Mouse (Mus musculus): ENCODE results near the gene Ubc. TPM values are rescaled to one million over a fixed set of nuclear protein-coding genes. Genes with fewer than 3 reads are reported as not detected.

The Ubc gene
- total RNA-seq, 2 experiments from 2014 or later = 172 to 293 TPM

DNA sequence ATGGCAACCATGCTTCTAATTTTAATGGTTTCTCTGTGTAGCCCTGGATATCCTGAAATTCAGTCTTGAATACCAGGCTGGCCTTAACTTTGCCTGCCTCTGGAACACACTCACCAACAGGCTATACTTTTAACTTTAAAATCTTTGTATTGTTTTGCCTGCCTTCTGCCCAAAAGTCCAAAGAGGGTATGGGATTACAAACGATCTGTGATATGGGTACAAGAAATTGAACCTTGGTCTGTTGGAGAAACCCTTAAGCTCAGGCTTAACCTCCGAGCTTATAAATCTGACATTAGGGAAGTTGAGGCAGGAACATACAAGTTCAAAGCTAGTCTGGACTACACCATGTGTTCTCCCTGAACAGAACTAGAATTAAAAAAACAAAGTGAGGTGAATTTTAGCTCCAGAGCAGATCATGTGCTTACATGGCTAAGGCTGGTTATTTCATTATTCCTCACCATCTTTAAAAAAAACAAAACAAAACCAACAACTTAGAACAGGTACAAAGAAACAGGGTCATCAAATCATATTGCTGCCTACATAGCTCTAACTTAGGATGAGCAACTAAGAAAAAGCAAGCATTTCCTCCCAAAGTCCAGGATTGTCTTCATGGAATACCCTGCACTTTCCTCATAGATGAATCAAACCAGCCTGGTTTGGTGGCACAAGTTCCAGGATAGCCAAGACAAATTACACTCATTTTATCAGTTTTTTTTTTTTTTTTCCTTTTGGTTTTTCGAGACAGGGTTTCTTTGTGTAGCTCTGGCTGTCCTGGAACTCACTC is 6.2 kb downstream of the Ubc start:
- no peak for ATAC-seq (replicated peaks; ENCODE audit: poor library complexity)

DNA sequence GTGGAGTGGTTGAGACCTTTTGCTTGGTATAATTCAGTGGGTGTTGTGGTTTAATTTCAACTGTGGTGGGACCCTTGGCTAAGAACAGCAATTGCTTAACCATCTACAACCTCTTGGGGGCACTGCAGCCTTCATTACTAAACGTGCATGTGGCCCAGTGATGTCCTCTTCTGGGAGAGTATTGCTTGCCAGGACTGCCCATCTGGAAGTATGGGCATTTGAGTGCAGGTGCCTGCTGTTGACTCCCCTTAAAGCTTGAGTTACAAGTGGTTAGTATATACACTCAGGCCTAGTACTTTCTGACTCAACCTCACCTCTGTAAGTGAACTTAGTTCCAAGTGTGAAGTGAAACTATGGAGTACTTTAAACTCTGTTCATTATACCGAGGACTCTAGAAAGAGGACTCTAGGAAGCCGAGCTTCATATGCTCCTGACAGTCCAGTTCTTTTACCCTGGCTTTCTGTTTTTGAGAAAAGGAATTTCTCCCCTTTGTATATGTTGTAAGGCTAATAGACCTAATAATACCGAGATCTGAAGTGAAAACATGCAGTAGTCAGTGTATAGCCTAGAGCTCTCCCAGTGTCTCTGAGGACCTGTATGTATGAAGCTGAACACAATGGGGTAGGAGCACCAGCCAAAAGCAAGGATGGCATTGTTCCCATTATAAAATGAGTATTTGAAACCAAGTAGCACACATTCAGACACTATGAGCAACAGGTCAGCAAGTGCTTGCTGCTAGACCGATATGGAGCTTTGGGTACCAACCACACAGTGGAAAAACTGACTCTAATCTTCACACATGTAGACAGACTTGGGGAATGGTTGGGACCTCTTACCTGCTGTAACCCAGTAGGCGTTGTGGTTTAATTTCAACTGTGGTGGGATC is 7.1 kb downstream of the Ubc start:
- ATAC-seq (replicated peaks; ENCODE audit: poor library complexity) = peak; percentile 91

DNA sequence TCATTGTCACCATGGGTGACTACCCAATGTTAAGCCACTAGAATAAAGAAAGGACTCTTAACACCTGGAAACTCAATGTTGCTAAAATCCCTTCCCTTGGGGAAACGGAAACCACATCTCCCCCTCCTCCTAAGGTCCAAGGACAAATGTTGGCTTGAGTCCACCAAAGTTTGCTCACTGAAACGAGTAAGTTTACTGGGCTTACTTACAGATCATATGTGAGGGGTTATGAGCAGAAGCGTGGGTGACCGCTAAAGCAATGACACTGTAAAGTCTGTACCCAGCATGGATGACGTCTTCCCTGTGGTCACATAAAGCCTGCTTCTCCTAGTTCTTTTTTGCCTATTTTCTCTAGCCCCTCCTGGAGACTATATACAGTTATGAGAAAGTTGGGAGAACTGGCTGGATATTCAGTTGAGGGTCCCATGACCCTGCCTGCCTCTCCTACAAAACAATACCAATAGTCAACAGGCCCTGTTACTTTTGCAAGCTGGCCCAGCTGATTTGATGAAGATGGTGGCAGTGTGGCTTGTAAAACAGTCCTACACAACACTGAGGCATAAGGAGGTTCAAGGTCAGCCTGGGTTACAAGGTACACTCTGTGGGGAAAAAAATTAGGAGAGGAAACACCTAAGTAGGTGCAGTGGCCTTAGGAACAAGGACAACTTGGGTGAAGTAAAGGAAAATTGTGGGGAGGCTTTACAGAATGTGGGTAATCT is 7.9 kb downstream of the Ubc start:
- 0 out of 2 replicates have a peak, but pooled peaks have one; percentile 1 for ATAC-seq (replicated peaks; ENCODE audit: poor library complexity)

DNA sequence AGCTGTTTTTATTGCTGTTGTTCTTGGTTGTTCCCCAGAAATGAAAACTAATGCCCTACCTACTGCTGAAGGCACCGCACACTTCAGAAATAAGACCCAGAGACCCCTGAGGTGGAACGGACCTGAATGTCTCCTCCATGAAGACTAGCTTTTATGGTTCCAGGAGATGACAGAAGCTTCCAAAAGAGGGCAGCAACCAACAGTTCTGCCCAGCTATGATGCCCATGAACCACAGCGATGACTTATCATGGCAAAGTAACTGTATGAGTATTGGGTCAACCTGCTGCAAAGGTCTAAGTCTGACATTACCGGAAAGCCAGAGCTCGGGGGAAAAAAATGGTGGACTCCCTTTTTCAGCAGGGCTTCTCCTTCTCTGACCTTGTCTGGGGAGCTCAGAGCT is 11.1 kb downstream of the Ubc start:
- ATAC-seq (replicated peaks; ENCODE audit: poor library complexity) = peak; percentile 50

DNA sequence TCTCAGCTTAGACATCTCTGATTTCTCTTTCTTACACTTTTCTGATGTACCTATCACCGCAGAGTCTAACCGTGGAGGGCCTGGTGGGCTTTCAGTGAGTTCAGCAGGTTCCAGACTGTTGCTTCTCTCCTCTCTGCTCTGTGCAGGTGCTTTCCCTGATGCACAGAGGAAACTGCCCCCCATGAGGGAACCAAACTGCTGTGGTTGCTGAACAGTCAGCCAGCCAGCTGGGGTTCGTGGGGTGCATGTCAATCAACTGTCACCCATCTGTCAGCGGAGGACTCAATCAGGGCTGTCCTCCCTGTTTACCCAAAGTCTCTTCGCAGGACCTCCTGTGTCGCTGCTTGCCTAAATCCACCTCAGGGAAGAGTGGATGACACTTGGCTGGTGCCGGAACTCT is 12.8 kb downstream of the Ubc start:
- no peak for ATAC-seq (replicated peaks; ENCODE audit: poor library complexity)

DNA sequence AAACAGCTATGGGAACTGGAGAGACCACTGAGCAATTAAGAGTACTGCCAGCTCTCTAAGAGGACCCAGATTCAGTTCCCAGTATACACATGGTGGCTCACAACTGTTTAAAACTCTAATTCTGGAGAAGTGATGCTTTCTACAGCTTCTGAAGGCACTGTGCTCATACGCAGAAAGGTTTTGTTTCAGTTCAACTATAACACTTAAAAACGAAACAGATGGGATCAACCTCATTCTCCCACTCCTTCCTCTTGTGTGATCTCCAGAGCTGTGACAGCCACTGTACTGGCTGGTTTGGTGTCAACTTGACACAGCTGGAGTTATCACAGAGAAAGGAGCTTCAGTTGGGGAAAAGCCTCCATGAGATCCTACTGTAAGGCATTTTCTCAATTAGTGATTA is 14.1 kb downstream of the Ubc start:
- no peak for ATAC-seq (replicated peaks; ENCODE audit: poor library complexity)

DNA sequence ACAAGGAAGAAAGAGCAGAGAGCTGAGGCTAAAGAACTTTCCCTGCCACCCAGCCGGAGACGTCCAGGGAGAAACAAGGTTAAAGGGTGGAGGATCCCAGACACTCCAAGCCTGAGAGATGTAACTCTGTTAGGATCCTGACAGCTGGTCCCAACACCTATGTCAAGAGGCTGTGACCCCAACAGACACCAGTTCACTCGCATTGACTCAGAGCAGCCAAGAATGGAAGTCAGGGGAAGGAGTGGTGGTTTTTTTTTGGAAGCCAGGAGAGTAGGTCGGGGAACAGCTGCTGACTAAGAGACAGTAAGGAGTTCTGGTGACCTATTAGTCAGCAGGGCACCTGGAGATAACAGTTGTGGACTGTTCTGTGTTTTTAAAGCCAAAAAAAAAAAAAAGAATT is 18.0 kb downstream of the Ubc start:
- no peak for ATAC-seq (replicated peaks; ENCODE audit: poor library complexity)

DNA sequence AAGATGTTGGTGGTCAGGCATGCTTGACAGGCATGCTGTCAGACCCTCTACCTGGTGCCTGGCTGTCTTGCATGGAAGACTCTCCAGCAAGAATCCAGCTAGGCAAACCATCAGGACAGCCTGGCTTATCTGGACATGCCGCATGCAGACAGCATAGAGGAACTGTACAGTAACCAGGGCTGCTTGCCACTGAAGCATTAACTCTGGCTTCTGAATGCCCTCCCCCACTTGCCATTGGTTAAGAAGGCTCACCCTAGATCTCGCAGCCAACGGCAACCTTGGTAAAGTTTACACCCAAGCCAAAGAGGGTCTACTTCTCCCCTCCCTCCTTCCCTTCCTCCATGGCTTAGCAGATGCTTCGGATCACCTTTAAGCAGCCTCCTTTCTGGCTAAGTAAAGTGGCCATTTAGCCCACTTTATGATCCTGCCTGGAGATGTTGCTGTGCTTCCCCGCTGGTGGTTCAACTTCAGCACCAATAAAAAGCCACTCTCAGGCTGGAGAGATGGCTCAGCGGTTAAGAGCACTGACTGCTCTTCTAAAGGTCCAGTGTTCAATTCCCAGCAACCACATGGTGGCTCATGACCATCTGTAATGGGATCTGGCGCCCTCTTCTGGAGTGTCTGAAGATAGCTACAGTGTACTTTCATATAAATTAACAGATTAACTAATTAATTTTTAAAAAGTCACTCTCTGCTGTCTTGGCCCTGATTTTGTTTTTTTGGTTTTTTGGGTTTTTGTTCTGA is 18.9 kb downstream of the Ubc start:
- no peak for ATAC-seq (replicated peaks; ENCODE audit: poor library complexity)

DNA sequence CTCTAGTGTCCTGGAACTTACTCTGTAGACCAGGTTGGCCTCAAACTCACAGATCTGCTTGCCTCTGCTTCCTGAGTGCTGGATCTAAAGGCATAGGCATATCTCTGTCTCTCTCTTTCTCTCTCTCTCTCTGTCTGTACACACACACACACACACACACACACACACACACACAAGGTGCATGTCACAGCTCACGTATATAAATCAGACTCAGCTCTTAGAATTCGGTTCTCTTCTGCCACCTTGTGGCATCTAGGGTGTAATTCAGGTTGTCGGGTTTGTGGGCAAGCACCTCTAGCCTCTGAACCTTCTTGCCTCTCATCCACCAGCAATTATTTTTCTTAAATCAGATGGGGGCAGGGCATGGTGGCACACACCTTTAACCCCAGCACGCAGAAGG is 21.4 kb downstream of the Ubc start:
- peak; percentile 95 for ATAC-seq (replicated peaks; ENCODE audit: poor library complexity)

DNA sequence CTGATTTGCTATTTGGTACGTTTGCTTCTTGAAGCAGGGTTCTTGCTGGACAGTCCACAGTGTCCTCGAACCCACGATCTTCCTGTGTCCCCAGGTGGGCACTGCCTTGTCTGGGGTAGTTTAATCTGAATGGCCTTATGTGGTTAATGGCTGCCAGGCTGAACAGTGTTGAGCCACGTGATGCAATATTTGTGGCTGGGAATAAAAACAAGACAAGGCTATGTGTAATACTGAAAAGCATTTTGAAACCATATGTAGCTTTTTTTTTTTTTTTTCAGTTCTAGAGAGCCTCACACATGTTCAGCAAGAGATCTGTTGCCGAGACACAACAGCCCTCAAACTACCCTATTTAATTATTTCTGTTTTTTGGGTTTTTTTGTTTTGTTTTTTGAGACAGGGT is 21.8 kb downstream of the Ubc start:
- peak; percentile 69 for ATAC-seq (replicated peaks; ENCODE audit: poor library complexity)

DNA sequence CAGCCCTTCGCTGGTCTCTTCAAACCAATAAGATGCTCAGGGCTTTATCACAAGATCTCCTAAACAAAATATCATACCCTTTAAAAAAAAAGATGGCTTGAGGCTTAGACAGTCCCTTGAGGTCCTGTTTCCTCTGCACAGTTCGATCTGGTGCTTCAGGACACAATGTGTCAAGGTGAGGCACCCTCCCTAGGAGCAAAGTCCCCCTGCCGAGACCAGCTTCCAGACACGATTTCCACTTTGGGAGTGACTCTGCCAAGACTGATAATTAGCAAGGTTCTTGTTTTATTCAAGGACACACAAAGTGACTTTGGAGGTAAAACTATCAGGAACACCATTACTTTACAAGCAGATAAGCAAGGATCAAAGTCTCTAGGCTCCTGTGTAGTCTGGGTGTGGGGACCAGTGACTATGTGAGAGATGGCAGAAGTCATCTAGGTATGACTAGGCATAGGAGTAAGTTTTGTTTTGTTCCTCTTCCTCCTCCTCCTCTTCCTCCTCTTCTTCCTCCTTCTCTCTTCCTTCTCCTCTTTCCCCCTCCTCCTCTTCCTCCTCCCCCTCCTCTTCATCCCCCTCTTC is 25.1 kb downstream of the Ubc start:
- ATAC-seq (replicated peaks; ENCODE audit: poor library complexity) = no peak

DNA sequence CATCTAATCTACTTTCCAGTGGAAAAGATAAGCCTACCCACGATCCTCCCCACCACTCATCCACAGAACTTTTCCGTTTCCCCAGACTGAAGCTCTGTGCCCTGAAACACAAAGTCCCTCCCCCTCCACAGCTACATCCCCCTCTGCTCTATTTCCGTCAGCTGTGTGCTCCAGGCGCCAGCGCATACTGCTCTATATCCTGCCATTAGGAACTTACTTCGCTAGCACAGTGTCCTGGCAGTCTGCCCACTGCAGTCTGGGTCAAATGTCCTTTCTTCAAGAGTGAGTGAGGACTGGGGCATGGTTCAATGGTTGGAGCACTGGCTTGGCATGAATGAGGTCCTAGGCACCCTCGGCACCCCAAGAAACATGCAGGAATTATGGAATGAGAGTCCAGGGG is 26.1 kb downstream of the Ubc start:
- 0 out of 2 replicates have a peak, but pooled peaks have one; percentile 42 for ATAC-seq (replicated peaks; ENCODE audit: poor library complexity)

DNA sequence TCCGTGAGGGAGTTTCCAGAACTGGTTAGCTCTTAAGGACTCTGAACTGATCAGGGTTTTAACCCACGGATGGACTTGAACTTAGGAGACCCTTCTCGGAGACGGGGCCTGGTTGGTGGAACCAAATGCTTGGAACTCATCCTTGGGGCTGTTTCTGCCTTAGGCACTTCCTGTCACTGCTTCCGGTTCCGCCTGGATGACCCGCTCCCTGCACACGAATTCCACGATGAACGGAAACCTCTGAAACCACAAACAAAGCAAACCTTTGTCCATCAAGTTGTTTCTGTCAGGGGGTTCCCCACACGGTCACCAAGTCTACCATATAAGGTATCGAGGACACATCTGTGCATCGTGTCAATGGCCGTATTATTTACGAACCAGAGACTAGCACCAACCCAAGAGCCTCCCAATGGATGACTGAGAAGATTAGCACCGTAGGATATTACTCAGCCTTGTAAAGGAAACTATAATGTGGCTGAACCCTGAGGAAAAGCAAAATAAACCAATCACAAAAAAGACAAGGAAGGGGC is 29.0 kb downstream of the Ubc start:
- ATAC-seq (replicated peaks; ENCODE audit: poor library complexity) = no peak

DNA sequence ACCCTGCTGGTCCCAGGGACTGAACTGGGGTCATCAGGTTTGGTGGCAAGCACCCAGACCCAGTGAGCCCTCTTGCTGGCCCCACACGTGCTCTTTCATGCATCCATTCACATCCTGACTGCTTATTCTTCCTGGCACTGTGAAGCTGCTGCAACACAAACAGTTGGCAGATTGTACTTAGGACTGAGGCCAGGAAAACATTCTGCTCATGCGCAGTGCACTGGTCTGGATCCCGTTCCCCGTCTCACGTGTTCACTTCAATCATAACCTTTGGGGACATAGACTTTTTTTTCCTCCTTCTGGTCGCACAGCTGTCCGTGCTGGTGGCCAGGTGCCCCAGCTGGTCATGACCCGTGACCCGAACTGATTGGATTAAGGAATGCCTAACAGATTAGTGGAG is 29.4 kb downstream of the Ubc start:
- no peak for ATAC-seq (replicated peaks; ENCODE audit: poor library complexity)

DNA sequence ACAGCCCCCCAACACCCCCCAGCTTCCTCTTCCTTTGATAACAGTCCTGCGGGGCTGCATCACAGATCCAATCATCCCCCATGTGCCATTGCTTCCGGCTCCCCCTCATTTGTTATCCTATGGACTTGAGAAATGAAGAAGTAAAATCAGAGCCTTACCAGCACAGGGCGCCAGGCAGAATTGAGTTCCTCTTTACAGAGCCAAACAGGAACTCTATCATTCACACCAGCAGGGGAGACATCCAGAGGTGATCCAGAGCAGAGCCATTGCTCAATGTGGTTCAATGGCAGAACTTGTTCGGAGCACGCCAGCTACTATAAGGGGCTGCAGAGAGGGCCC is 31.8 kb downstream of the Ubc start:
- ATAC-seq (replicated peaks; ENCODE audit: poor library complexity) = peak; percentile 96

DNA sequence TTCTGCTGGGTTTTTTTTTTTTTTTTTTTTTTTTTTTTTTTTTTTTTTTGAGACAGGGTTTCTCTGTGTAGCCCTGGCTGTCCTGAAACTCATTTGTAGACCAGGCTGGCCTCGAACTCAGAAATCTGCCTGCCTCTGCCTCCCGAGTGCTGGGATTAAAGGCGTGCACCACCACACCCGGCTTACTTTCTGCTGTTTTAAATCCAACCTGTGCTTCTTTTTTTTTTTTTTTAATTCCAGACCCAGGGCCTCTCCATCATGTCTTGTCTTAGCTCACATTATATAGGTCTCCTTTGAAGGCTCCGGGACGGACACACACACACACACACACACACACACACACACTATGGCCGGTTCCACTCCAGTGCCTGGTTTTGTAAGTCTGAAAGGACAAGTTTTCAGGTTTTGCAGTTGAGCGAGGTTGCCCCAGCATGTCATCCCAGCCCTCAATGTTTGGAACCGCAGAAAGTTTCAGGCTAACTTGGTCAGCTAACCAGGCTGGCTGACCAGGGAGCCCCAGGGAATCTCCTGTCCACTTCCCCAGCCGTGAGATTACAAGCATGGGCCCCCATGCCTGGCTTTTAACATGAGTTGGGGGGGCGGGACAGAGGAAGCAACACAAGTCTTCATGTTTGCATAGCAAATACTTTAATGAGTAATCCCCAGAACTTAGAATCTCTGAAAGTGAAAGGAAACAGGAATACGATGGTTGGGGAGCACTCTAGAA is 32.3 kb downstream of the Ubc start:
- ATAC-seq (replicated peaks; ENCODE audit: poor library complexity) = peak; percentile 8

DNA sequence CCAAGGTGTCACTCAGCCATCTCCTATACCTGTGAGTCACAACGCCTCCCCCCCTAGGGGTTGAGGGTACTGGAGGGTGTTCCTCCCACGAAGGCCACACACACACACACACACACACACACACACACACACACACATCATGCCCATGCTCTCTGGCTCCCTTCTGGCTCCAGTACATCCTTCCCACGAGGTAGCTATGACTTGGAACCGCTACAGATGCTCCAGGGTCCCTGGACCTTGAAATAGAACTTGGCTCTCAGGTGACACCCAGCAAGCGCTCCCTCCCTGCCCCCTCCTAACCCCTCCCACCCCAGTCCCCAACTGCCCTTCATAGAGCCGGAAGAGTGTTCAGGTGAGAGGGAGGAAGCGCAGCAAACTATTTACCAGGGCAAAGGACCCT is 34.4 kb downstream of the Ubc start:
- ATAC-seq (replicated peaks; ENCODE audit: poor library complexity) = no peak

DNA sequence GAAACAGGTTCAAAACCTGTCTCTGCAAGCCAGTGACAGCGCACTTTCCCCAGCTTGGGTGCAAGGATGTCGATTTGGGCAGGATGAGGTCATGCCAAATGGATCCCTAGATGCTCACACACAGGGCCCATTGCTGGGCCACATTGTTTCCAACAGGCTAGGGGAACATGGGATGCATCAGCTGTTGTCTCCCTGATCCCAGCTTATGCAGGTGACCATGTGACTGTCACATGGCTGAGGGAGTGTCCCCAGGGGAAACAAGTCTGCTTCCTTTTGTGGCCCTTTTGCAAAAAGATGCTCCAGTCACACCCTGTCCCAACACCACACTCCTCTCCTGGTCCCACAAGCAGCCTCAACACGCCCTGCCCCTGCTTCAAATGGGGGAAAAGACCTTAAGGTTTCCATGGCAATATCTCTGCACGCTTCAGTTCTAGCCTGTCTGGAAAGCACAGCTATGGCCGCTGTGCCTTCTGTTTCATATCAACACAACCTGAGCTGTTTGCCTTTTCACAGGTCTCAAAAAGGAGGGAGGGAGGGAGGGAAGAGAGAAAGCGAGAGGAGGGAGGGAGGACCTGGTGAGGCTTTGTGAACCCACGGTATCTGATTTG is 35.0 kb downstream of the Ubc start:
- no peak for ATAC-seq (replicated peaks; ENCODE audit: poor library complexity)

DNA sequence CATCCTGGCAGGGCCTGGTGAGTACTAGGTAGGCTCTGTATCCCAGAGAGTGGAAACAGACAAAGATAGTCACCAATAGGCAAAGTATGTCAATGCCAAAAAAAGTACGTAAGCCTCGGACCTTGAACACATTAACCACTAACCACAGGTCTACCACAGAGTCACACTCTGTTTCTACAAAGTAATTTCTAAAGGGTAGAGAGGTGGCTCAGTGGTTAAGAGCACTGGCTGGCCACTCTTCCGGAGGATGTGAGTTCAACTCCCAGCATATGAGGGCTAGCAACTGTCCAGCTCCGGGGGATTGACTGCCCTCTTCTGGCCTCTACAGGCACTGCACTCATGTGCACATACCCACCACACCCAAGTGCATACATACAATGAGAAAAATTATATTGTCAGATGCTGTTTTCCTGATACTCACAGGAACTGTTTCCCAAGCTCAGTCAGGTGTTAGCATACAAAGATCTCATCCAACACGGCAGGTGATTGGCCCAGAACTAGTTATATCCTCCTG is 37.2 kb downstream of the Ubc start:
- no peak for ATAC-seq (replicated peaks; ENCODE audit: poor library complexity)
